Mouse (Mus musculus) retina, postnatal 7 days (tissue): ENCODE measurements around the gene Papss2.
"Not testable (repeated sequence)": the region's sequence is repeated elsewhere in the genome, so short reads cannot be mapped to it uniquely, and the experiment has no call there.

Experiments used
- DNase-seq: peaks from one replicate; pipeline ENCODE4 v3.0.0-alpha.2; 2012; ENCODE audit warnings: low read depth, low spot score

Papss2 gene

DNA sequence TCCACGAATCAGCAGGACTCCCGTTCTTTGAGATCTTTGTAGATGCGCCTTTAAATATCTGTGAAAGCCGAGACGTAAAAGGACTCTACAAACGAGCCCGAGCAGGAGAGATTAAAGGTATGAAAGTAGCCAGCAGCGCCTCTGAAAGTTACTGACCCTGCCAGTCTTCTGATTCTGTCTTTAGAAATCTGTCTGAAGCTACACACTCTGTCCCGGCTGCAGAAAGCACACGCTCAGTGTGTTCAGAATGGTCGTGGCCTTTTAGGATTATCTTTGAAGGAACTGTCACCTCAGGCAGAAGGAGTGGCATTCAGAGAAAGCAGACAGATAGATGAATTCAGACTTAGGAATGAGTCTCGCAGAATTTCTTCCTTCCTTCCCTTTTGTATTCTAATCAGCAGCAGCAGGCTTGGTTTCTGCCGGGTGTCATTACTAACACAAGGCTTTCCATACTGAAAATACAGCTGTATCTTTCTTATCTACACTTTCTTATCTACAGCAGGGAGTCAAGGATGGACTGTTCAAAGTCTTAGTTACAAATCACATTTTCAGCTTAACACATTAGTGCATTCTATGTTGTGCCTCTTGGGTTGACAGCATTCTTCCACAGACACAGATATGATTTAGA lies 42.8 kb downstream of the Papss2 start:
- no peak for DNase-seq

- no peak for DNase-seq
Measured at GRCm38 (mm10) chr19:32641535-32641934, 45.9 kb downstream of the Papss2 start.

DNA sequence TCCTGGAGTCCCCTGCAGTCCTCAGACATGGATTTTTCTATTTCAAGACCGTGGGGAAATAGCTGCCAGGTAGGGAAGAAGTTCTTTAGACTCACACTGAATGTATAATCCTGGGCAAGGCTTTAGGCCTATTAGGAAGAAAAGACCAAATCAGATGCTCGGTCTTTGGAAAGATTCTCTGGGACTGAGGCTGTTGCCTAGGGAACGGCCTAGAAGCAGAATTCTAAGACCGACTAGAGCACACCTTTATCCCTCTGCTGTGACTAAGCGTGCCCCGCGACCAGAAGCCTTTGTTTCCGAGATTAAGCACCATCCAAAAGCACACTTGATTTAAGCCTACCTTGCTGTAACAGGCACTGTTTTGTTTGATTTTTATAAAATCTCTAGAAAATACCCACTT lies 46.4 kb downstream of the Papss2 start:
- no peak for DNase-seq

GRCm38 (mm10) chr19:32643642-32644041 lies 48.1 kb downstream of the Papss2 start:
- DNase-seq = no peak

DNA sequence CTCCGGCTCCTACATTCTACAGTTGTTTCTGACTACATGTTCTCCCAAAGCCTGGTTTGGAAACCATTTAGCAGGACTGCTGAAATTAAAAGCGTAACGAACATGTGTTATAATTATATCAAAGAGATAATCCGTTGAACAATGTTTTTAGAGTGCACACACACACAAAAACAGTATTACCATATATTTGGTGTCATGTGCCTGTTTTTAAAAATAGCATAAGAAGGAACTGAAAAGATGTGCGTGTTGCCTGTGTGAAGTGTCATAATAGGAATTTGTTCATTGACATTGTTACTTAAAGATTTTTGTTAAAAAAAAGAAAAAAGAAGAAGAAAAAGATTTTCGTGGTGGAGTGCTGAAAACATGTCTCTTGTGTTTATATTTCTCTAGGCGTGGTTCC lies 50.3 kb downstream of the Papss2 start:
- DNase-seq = no peak

DNA sequence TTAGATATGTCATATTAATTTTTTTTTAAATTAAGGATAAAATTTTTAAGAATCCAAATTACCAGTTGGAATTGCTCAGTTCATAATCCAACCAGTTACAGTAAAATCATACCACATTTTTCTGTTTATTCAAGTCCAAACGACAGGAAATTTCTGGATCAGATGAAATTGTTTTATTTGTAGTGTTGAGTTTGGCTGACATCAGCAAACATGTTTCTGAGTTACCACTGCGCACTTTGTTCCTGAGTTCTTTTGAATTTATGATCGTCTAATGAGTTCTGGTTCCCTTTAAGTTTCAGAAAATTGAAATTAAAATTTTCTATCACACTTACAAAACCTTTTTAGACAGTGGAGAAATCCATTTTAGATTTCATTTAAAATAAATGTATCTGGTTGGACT lies 50.8 kb downstream of the Papss2 start:
- no peak for DNase-seq

GRCm38 (mm10) chr19:32648019-32648571 lies 52.5 kb downstream of the Papss2 start:
- no peak for DNase-seq

- no peak for DNase-seq
Measured at GRCm38 (mm10) chr19:32651046-32651445, 55.5 kb downstream of the Papss2 start.

DNA sequence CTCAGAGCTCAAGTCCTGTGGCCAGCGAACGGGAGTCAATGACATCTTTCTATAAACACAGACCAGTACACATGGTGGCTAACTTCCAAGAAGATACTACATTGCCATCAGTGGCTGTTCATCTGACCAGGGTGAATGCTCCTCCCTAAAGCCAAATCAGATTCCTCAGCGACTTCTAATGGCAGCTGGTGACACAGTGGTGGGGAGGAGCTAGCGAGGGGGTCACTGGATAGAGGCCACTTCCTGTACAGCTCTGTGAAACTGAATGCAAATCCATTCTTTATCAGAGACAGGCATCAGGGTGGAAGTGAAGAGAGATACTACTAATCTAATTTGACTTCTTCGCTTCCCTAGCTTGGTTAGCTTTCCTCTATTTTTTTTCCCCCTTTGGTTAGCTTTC lies 57.5 kb downstream of the Papss2 start:
- no peak for DNase-seq

GRCm38 (mm10) chr19:32653630-32654362 lies 58.2 kb downstream of the Papss2 start:
- no peak for DNase-seq

DNA sequence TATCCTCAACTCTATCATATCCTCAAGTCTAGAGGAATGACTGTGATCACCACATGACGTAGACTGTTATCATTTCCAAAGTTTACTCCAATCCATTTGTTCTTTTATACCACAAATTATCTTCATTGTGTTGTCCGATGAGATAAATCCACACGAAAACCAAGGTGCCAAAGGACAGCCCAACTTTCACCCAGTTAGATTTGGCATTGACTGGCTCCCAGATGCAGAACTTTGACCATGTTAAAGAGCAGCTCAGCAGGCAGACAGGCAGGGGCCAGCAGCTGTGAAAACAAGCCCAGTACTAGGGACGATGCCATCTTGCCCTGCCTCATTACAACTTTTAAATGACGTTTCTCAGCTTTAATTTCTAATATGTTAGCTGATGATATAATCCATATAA lies 63.8 kb downstream of the Papss2 start:
- no peak for DNase-seq

DNA sequence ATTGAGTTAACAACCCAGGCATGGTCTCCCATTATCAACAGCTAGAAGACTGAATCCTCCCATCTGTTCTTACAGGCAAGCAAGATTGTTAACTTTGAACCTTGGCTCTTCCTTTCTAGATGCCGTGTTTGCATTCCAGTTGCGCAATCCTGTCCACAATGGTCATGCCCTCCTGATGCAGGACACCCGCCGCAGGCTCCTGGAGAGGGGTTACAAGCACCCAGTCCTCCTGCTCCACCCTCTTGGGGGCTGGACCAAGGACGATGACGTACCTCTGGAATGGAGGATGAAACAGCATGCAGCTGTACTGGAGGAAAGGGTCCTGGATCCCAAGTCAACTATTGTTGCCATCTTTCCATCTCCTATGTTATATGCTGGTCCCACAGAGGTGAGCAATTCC lies 67.3 kb downstream of the Papss2 start:
- DNase-seq = no peak

- no peak for DNase-seq
Measured at GRCm38 (mm10) chr19:32665243-32665642, 69.7 kb downstream of the Papss2 start.

DNA sequence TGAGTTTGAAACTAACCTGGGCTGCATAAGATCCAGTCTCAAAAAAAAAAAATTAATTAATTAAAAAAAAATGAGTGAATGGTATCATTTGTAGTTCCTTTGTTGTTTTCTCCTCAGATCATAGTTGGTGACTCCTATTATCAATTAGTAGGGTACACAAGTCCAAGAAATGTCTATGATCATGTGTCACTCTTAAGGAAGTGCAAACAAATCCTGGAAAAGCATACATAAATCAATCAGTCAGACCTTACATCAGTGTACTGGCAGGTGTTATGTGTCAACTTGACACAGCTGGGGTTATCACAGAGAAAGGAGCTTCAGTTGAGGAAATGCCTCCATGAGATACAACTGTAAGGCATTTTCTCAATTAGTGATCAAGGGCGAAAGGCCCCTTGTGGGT lies 72.2 kb downstream of the Papss2 start:
- DNase-seq = not testable (repeated sequence)

DNA sequence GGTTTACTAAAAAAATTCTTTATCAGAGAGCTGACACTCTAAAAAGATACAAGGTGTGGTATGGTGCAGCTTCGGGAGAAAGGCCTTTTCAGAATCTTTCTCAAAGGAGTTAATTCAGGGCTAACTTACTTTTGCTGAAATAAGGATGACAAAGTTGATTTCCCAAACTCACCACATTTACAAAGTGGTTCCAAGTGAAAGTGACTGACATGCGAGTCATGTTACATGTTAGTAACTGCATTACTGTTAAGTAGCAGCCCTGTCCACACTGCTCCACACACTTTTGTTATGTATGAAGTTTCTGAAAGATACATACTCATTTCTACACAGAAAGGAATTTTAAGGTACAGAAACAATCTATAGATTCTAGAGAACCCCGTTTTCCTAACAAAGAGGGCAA lies 80.2 kb downstream of the Papss2 start:
- DNase-seq = no peak

- DNase-seq = no peak
Measured at GRCm38 (mm10) chr19:32680894-32681293, 85.3 kb downstream of the Papss2 start.

- DNase-seq = no peak
Measured at GRCm38 (mm10) chr19:32683081-32683480, 87.5 kb downstream of the Papss2 start.

DNA sequence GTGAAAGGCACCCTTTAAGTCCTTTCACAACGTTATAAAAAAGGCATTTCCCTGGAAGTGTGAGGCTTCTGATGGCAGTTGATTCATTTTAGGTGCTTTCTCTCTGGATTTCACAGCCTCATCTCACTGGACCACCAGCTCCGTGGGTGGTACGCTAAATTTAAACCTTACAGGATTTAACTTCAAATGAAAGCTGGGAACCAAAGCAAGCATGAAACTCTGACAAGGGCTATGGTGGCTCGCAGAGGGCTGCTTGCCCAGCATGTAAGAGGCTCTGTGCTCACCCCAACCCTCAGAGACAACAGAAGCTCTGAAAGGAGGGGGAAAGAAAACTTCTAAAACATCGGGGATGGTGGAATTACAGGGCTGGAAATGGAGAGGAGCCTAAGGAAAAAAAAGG lies 92.1 kb downstream of the Papss2 start:
- DNase-seq = no peak

GRCm38 (mm10) chr19:32688227-32688626 lies 92.6 kb downstream of the Papss2 start:
- DNase-seq = not testable (repeated sequence)

DNA sequence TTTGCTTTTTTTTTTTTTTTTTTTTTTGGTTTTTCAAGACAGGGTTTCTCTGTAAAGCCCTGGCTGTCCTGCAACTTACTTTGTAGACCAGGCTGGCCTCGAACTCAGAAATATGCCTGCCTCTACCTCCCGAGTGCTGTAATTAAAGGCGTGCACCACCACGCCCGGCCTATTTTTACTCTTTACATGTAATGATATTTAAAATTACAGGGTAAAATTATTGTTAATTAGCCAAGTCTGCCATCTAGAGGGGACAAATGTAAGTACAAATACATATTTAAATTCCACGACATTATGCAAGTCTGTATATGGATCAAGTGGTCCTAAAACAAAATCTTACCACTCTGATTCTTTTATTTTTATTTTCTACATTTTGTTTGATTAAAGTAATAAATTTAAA lies 94.1 kb downstream of the Papss2 start:
- no peak for DNase-seq

DNA sequence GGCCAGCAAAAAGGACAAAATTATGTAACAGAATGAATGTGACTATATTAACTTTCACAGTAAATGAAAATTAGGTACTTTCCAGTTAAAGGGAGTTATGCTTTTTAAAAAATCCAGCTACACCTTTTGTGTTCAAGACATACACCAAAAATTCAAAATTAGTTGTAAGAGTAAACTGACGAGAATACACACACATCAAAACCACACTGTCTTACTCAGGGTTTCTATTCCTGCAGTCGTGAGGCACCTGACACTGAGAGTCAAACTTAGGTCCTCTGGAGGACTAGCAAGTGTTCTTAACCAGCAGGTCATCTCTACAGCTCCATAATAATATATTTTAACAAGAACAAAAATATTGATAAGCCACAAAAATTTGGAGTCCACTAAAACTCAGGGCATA lies 101.1 kb downstream of the Papss2 start:
- no peak for DNase-seq

DNA sequence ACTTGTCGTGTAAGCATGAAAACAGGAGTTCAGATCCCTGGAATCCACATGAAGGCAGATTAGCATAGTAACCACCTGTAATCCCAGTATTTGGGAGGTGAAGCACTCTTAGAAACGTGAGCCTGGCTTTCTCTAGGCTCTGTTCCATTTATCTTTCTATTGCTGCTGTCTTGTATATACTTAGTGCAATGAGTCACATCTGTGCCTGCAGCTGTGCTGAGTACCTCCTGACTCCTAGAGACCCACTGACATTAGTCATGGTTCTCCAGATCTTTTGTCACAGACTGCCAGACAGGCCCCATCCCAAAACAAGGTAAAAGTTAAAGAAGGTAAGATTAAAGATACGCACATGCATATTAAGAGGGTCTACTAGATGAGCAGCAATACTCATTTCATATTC lies 106.6 kb downstream of the Papss2 start:
- no peak for DNase-seq

DNA sequence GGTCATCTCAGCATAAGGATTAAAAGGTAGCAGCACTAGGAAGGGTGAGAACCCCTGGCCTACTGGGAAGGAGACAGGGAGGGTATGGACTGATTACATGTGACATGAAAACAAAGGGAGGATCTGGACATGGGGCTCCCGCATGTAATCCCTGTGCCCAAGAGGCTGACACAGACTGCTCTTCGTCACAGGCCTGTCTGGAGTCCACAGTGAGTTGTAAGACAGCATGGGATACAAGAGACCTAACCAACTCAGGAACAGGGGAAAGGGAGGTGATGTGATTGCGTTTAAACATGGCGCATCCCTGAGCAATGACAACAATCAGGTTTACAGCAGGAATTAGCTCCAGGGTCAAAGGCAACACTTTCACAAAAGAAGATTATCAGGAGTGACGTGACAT lies 113.4 kb downstream of the Papss2 start:
- DNase-seq = no peak
